Mouse (Mus musculus) liver, adult 2 months (tissue): Measurements from ENCODE around the gene Rnf4.

Experiments
- CTCF ChIP-seq: fragments of 200-500 bp; IDR thresholded peaks from 2 replicates; pipeline ENCODE4 v1.5.1; 2011; ENCODE audit warnings: low read depth, low read length, control low read depth
- POLR2A ChIP-seq: fragments of 200-500 bp; IDR thresholded peaks from 2 replicates; pipeline ENCODE4 v1.6.1; 2011; ENCODE audit warnings: low read length, control low read depth; ENCODE audit not compliant: insufficient read depth; ENCODE audit errors: extremely low read depth

- TF ChIP-seq CTCF (no peak), POLR2A (no peak)
Observed at GRCm38 (mm10) chr5:34395850-34396540, 59.9 kb downstream of the Rnf4 start.
